Mouse (Mus musculus): ENCODE data around the gene Adam8. TPM values are rescaled to one million over a fixed set of nuclear protein-coding genes. Genes with fewer than 3 reads are reported as not detected.

The Adam8 gene
- polyA plus RNA-seq, 1 experiment from 2014 or later, result 1.4 TPM

- no peak overlapping the region for H3K27ac ChIP-seq (ENCODE audit: low read depth, low read length)
- no peak for ATAC-seq (replicated peaks; ENCODE audit: low FRiP score)
- no peak overlapping the region for H3K9ac ChIP-seq (ENCODE audit: low read depth, low read length)
- H3K27me3 ChIP-seq (replicated peaks; ENCODE audit: control insufficient read depth, insufficient read depth, low read length), result peaks cover 3% of the 10 kb centered on the region; the same call in 1 of the 2 replicates
- H3K36me3 ChIP-seq (ENCODE audit: control insufficient read depth, insufficient read depth, low read length), result no peaks in the 10 kb centered on the region
- WGBS, result 60% methylated on average over 10 of the region's 10 CpGs
- no peak overlapping the region for H3K4me2 ChIP-seq
- no peak for DNase-seq (ENCODE audit: low spot score)
- no peak overlapping the region for H3K4me3 ChIP-seq (ENCODE audit: low read depth, low read length)
- H3K9me3 ChIP-seq (ENCODE audit: control insufficient read depth, low read length), result no peaks in the 10 kb centered on the region
- no peaks in the 10 kb centered on the region for H3K4me1 ChIP-seq (replicated peaks; ENCODE audit: control insufficient read depth, insufficient read depth, low read length)
Measured at GRCm38 (mm10) chr7:139974307-139974706, 18.1 kb downstream of the Adam8 start.

- Histone ChIP-seq H3K27ac (ENCODE audit: low read depth, low read length) (no peak overlapping the region), H3K36me3 (ENCODE audit: control insufficient read depth, insufficient read depth, low read length) (no peaks in the 10 kb centered on the region), H3K9ac (ENCODE audit: low read depth, low read length) (no peak overlapping the region), H3K27me3 (replicated peaks; ENCODE audit: control insufficient read depth, insufficient read depth, low read length) (peaks cover 3% of the 10 kb centered on the region; the same call in 1 of the 2 replicates), H3K4me3 (ENCODE audit: low read depth, low read length) (no peak overlapping the region), H3K4me2 (no peak overlapping the region), H3K9me3 (ENCODE audit: control insufficient read depth, low read length) (no peaks in the 10 kb centered on the region), H3K4me1 (replicated peaks; ENCODE audit: control insufficient read depth, insufficient read depth, low read length) (no peaks in the 10 kb centered on the region)
- no peak for DNase-seq (ENCODE audit: low spot score)
- no peak for ATAC-seq (replicated peaks; ENCODE audit: low FRiP score)
Measured at GRCm38 (mm10) chr7:139972923-139973331, 19.4 kb downstream of the Adam8 start.

- no peaks in the 10 kb centered on the region for H3K9me3 ChIP-seq (ENCODE audit: control insufficient read depth, low read length)
- no peak overlapping the region for H3K4me2 ChIP-seq
- H3K27me3 ChIP-seq (replicated peaks; ENCODE audit: control insufficient read depth, insufficient read depth, low read length), result no peaks in the 10 kb centered on the region
- H3K4me3 ChIP-seq (ENCODE audit: low read depth, low read length), result no peak overlapping the region
- H3K27ac ChIP-seq (ENCODE audit: low read depth, low read length), result no peak overlapping the region
- H3K4me1 ChIP-seq (replicated peaks; ENCODE audit: control insufficient read depth, insufficient read depth, low read length), result no peaks in the 10 kb centered on the region
- H3K36me3 ChIP-seq (ENCODE audit: control insufficient read depth, insufficient read depth, low read length), result no peaks in the 10 kb centered on the region
- DNase-seq (ENCODE audit: low spot score) (no peak), ATAC-seq (replicated peaks; ENCODE audit: low FRiP score) (peak; percentile 57)
- 0 out of 2 replicates have a peak overlapping the region, but pooled peaks have one; percentile 14 for H3K9ac ChIP-seq (ENCODE audit: low read depth, low read length)
- WGBS, result 42% methylated on average over 6 of the region's 6 CpGs
Measured at GRCm38 (mm10) chr7:139971436-139971835, 20.9 kb downstream of the Adam8 start.

- no peak overlapping the region for H3K4me2 ChIP-seq
- H3K4me3 ChIP-seq (ENCODE audit: low read depth, low read length), result no peak overlapping the region
- no peak for ATAC-seq (replicated peaks; ENCODE audit: low FRiP score)
- no peaks in the 10 kb centered on the region for H3K27me3 ChIP-seq (replicated peaks; ENCODE audit: control insufficient read depth, insufficient read depth, low read length)
- H3K9me3 ChIP-seq (ENCODE audit: control insufficient read depth, low read length), result no peaks in the 10 kb centered on the region
- H3K27ac ChIP-seq (ENCODE audit: low read depth, low read length), result no peak overlapping the region
- WGBS, result 77% methylated on average over 5 of the region's 5 CpGs
- no peak overlapping the region for H3K9ac ChIP-seq (ENCODE audit: low read depth, low read length)
- H3K36me3 ChIP-seq (ENCODE audit: control insufficient read depth, insufficient read depth, low read length), result no peaks in the 10 kb centered on the region
- no peaks in the 10 kb centered on the region for H3K4me1 ChIP-seq (replicated peaks; ENCODE audit: control insufficient read depth, insufficient read depth, low read length)
- DNase-seq (ENCODE audit: low spot score), result no peak
Measured at GRCm38 (mm10) chr7:139970979-139971378, 21.4 kb downstream of the Adam8 start.

GRCm38 (mm10) chr7:139970216-139970919, 22.0 kb downstream of the Adam8 start:
- ATAC-seq (replicated peaks; ENCODE audit: low FRiP score), result no peak
- H3K4me1 ChIP-seq (replicated peaks; ENCODE audit: control insufficient read depth, insufficient read depth, low read length), result no peaks in the 10 kb centered on the region
- no peak for DNase-seq (ENCODE audit: low spot score)
- no peak overlapping the region for H3K4me2 ChIP-seq
- no peak overlapping the region for H3K27ac ChIP-seq (ENCODE audit: low read depth, low read length)
- no peaks in the 10 kb centered on the region for H3K27me3 ChIP-seq (replicated peaks; ENCODE audit: control insufficient read depth, insufficient read depth, low read length)
- no peaks in the 10 kb centered on the region for H3K9me3 ChIP-seq (ENCODE audit: control insufficient read depth, low read length)
- H3K4me3 ChIP-seq (ENCODE audit: low read depth, low read length), result no peak overlapping the region
- 81% methylated on average over 10 of the region's 10 CpGs for whole genome bisulfite sequencing
- H3K9ac ChIP-seq (ENCODE audit: low read depth, low read length), result no peak overlapping the region
- no peaks in the 10 kb centered on the region for H3K36me3 ChIP-seq (ENCODE audit: control insufficient read depth, insufficient read depth, low read length)

- Histone ChIP-seq H3K36me3 (ENCODE audit: control insufficient read depth, insufficient read depth, low read length) (no peaks in the 10 kb centered on the region), H3K9ac (ENCODE audit: low read depth, low read length) (no peak overlapping the region), H3K9me3 (ENCODE audit: control insufficient read depth, low read length) (no peaks in the 10 kb centered on the region), H3K4me1 (replicated peaks; ENCODE audit: control insufficient read depth, insufficient read depth, low read length) (no peaks in the 10 kb centered on the region), H3K4me3 (ENCODE audit: low read depth, low read length) (no peak overlapping the region), H3K4me2 (no peak overlapping the region), H3K27ac (ENCODE audit: low read depth, low read length) (no peak overlapping the region), H3K27me3 (replicated peaks; ENCODE audit: control insufficient read depth, insufficient read depth, low read length) (no peaks in the 10 kb centered on the region)
- ATAC-seq (replicated peaks; ENCODE audit: low FRiP score) (no peak), DNase-seq (ENCODE audit: low spot score) (no peak)
- WGBS, result 42% methylated on average over 10 of the region's 10 CpGs
Measured at GRCm38 (mm10) chr7:139969348-139970130, 22.8 kb downstream of the Adam8 start.

GRCm38 (mm10) chr7:139968428-139968827, 23.9 kb downstream of the Adam8 start:
- H3K36me3 ChIP-seq (ENCODE audit: control insufficient read depth, insufficient read depth, low read length), result no peaks in the 10 kb centered on the region
- DNase-seq (ENCODE audit: low spot score) (no peak), ATAC-seq (replicated peaks; ENCODE audit: low FRiP score) (no peak)
- no peaks in the 10 kb centered on the region for H3K9me3 ChIP-seq (ENCODE audit: control insufficient read depth, low read length)
- no peaks in the 10 kb centered on the region for H3K4me1 ChIP-seq (replicated peaks; ENCODE audit: control insufficient read depth, insufficient read depth, low read length)
- no peak overlapping the region for H3K4me3 ChIP-seq (ENCODE audit: low read depth, low read length)
- no peak overlapping the region for H3K27ac ChIP-seq (ENCODE audit: low read depth, low read length)
- no peak overlapping the region for H3K4me2 ChIP-seq
- H3K9ac ChIP-seq (ENCODE audit: low read depth, low read length), result no peak overlapping the region
- H3K27me3 ChIP-seq (replicated peaks; ENCODE audit: control insufficient read depth, insufficient read depth, low read length), result no peaks in the 10 kb centered on the region
- WGBS, result 55% methylated on average over 5 of the region's 5 CpGs

GRCm38 (mm10) chr7:139967175-139967574, 25.2 kb downstream of the Adam8 start:
- WGBS, result 35% methylated on average over 4 of the region's 4 CpGs
- H3K9ac ChIP-seq (ENCODE audit: low read depth, low read length), result no peak overlapping the region
- H3K27ac ChIP-seq (ENCODE audit: low read depth, low read length), result no peak overlapping the region
- H3K9me3 ChIP-seq (ENCODE audit: control insufficient read depth, low read length), result no peaks in the 10 kb centered on the region
- no peak overlapping the region for H3K4me3 ChIP-seq (ENCODE audit: low read depth, low read length)
- DNase-seq (ENCODE audit: low spot score) (no peak), ATAC-seq (replicated peaks; ENCODE audit: low FRiP score) (no peak)
- H3K4me2 ChIP-seq, result no peak overlapping the region
- no peaks in the 10 kb centered on the region for H3K36me3 ChIP-seq (ENCODE audit: control insufficient read depth, insufficient read depth, low read length)
- H3K27me3 ChIP-seq (replicated peaks; ENCODE audit: control insufficient read depth, insufficient read depth, low read length), result no peaks in the 10 kb centered on the region
- no peaks in the 10 kb centered on the region for H3K4me1 ChIP-seq (replicated peaks; ENCODE audit: control insufficient read depth, insufficient read depth, low read length)

GRCm38 (mm10) chr7:139963814-139964213, 28.5 kb downstream of the Adam8 start:
- no peak overlapping the region for H3K4me2 ChIP-seq
- H3K4me3 ChIP-seq (ENCODE audit: low read depth, low read length), result no peak overlapping the region
- H3K9me3 ChIP-seq (ENCODE audit: control insufficient read depth, low read length), result no peaks in the 10 kb centered on the region
- no peaks in the 10 kb centered on the region for H3K36me3 ChIP-seq (ENCODE audit: control insufficient read depth, insufficient read depth, low read length)
- no peaks in the 10 kb centered on the region for H3K4me1 ChIP-seq (replicated peaks; ENCODE audit: control insufficient read depth, insufficient read depth, low read length)
- 62% methylated on average over 4 of the region's 4 CpGs for WGBS
- DNase-seq (ENCODE audit: low spot score), result no peak
- no peak overlapping the region for H3K9ac ChIP-seq (ENCODE audit: low read depth, low read length)
- no peak for ATAC-seq (replicated peaks; ENCODE audit: low FRiP score)
- H3K27ac ChIP-seq (ENCODE audit: low read depth, low read length), result no peak overlapping the region
- H3K27me3 ChIP-seq (replicated peaks; ENCODE audit: control insufficient read depth, insufficient read depth, low read length), result no peaks in the 10 kb centered on the region

Data from liver, embryonic 11.5 days (tissue).